Comparison of ENCODE assay signal across 14 mouse cellular contexts in genomic region chr15:51073678-51074077, GRCm38 (mm10).
"Had no signal": no experiment of that assay in that cellular context is flagged by ENCODE, and none has a peak within 500 bp of the region (broad histone marks: within the 10 kb centered on the region; RNA-seq: fewer than 3 reads in every experiment).

No protein-coding gene starts in this region.

- DNase-seq: gastrocnemius, postnatal 14 days; gastrocnemius, postnatal 36 days; heart, adult 18-20 months; heart, postnatal 10 days; heart, postnatal 4 days; kidney, adult 18-20 months; kidney, adult 8-10 months; kidney, postnatal 14 days; kidney, postnatal 36 days; layer of hippocampus, adult 9-11 months had no signal

- ATAC-seq: hindbrain, postnatal 0 days; intestine, embryonic 15.5 days; intestine, postnatal 0 days; liver, embryonic 12.5 days had no signal
